Mouse (Mus musculus) NIH3T3 (cell line): ENCODE results near the gene Lrrc32.
A peak's percentile ranks its signal among the peaks of the same experiment; 100 is the strongest.

Experiments used
- DNase-seq: peaks from one replicate; pipeline ENCODE4 v3.0.0-alpha.2; 2012; ENCODE audit warnings: low read depth

Lrrc32 gene

DNA sequence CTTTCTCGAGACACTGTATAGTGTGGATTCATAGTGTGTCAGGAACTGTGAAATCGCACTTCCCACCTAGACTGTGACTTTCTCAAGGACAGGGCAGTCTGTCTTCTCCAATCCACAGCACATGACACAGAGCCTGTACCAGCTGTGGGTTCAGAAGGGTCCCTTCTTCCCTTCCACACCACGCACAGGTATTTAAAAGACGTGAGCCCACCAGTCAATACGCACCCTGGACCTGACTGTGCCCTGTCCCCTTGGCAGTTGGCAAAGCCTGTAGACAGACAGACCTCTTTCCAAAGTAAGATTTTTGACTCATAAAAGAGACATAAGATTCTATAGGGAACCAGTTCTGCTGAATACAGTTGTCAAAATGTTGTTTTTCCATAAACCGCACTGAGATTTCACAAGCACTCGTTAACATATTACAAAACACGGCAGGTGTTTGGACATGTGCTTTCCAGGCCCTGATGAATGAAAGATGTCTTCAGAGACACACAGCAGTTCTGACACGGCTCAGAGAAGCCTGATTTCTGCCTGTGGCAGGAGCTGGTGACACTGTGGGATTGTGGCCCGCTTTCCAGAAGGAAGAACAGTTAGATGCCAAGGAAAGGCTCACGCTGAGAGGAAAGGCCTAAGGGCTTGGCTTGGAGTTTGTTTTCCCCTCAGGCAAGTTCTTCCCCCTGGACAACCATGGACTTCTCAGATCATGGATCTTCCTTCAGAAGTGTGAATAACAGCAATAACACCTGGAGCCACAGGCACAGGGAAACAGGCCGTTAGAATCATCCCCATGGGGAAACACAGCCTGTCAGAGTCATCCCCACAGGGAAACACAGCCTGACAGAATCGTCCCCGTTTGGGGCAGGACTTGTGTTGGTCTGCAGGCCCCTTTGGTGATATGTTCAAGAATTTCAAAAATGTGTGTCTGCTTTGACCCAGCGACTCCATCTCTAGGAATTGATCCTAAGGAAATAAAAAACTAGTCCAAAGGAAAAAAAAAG is 22.2 kb downstream of the Lrrc32 start:
- DNase-seq, result no peak

DNA sequence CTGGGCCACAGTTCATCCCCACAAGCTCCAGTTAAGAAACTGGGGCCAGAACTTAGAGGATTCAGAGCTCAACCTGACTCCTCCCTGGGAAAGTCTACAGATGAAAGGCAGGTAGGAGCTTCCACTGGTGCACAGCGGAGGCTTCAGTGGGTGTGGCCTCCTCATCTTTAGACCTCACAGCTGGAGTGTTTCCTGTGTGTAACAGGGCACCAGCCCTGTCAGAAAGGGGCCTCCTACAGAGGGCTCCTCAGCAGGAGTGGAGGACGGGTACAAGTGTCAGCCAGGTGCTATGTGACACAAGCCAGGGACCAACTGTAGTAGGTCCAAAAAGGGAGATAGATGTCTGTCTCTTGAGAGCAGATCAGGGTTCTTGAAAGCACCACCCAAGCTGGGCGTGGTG is 24.2 kb downstream of the Lrrc32 start:
- DNase-seq, result no peak

DNA sequence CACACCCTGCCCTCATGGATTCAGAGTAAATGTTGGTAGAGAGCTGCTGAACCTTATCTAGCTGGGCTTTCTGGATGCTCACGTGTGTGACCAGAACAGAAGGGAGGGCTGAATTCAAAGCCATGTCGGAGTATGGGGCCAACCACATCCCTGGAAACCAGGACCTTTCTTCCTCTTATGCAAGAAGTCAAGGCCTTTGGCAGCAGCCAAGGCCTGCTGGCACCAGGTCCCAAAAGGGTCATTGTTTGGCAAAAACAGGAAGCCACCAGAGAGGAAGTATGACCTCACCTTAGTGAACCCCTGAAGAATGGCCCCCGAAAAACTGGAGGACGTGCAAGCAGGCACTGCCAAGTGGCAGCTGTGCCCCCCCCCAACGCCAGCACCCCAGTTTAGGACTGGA is 33.5 kb downstream of the Lrrc32 start:
- no peak for DNase-seq

DNA sequence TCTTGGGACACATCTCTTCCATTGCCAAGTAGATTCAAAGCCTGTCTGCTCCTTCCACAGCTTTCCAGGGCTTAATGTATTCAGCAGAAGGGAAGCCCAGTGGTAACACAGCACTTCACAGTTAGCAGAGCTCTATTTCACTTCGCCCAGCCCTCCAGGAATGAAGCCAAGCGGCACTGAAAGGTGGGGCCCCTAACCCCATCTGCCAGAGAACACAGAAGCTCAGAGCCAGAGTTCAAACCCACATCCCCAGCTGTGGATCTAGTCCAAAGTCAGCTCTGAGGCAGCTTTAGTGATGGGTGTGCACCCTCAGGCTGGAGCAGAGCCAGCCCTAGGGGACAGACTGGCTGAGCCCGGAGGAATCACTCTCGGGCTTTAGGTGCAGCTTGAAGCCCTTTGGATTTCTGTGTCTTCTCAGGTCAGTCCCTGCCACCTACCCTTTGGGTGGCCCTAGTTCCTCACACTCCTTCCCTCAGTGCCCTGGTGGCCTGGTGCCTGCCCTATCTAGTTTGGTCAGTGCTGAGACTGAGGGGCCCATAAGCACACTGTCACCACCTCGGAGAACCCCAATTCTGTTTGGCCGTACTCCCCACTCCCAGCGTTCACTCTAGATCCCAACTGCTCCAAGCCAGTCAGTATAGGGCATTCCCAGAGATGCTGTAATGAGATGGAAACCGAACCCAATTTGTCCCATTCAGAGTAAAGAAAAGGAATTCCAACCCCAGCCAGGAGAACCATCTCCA is 34.2 kb downstream of the Lrrc32 start:
- DNase-seq, result peak; percentile 46

DNA sequence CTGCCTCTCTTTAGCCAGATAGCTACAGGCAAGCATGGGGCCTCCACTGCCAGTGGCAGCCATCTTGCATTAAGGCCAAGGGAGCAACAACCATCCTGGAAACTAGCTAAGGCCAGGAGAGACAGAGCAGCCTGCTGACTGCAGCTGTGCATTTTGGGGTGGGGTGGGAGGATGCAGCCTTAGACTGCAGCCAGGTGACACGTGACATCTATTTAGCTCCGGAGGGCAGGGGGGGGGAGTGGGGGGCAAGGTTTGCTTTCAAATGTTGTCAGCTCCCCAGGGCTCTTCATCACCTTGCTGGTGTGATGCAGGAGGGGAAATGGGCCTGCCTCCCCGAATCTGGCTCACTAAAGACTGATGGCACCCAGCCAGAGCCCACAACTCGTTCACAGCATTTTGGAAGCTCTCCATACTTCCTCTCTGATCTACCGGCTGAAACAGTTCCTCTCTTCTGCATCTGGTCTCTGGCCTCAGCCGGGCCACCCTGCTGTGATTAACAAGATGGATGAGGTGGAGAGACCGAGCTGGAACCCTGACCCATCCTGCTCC is 34.8 kb downstream of the Lrrc32 start:
- peak; percentile 94 for DNase-seq

DNA sequence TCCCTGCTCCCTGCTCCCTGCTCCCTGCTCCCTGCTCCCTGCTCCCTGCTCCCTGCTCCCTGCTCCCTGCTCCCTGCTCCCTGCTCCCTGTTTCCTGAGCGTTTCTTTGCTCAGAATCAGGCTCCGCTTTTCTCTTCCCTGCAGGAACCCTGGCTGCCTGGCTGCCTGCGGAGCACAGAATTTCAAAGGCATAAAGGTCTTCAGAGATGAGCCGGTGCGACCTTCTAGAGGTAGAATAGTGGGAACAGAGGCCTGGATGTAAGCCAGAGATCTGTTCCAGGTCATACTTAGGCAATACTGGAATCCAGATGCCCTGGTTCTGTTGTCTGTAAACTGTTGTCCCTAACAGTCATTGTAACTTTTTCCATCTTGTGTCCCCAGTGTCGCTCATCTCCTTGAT is 35.3 kb downstream of the Lrrc32 start:
- peak; percentile 53 for DNase-seq

DNA sequence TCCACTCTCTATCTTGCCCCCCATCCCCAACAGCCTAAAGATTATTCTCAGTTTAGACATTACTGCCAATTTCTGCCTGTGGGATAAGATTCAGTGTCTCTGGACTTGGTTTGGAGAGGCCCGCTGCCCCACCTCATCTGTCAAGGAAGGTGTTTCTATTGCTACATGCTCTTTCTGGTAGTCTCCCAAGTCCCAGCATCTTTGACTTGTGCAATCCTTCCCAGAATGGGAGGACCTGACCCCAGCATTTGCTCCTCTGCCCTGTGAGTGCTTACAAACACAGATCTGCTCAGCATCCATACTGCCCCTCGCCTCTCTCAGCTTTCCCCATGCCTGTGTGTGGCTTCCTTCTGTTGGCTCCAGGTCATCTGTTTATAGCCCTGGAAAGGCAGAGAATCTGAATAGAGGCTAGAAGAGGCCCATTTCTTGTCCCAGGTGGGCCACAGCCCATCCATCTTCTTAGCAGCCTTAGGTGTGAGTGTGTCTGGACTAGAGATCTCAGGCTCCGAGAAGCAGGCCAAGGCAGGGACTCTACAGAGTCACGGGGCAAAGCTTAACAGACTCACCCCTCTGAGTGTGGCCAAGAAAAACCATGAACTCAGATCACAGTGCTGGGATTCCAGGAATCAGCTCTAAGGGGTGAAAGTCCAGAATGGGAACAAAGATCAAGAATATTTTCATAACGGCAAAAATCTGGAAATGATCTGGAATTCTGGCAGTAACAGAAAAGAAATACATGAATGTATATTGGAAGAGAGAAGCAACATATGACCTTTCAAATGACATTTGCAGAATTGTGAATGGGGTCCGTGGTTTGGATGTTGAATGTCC is 36.0 kb downstream of the Lrrc32 start:
- peak; percentile 83 for DNase-seq

DNA sequence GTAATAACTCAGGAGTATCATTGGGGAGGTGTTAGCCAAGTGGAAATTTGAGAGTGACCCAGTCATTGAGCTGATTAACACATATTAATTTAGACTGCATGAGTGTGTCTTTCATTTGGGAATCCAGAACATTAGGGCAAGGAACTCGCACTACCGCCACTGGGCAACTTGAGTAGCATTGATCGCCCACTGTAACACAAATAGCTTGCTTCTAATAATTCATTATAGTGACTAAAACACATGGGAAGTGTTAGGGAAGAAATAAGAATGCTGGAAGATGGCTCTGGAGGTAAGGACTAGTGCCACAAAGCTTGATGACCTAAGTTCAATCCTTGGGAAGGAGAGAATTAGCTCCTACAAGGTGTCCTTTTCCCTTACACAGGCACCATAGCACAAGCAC is 38.0 kb downstream of the Lrrc32 start:
- no peak for DNase-seq

DNA sequence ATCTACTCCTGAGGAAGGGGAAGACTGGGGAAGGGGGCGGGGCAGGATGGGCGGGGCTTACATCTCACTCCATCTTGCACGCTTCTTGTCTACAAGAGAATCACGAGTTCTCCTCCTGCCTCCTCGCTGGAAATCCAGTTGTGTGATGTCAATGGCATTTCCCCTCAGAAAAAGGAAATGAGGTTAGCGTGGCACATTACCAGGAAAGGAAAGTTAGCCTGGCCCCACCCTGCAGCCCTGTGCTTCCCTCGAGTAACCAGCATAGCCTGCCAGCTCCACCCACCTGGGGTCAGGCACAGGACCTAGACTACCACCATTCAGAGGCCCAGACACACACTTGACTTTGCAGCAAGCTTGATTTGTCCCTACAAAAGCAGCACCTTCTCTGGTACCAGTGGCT is 42.5 kb downstream of the Lrrc32 start:
- DNase-seq, result no peak

DNA sequence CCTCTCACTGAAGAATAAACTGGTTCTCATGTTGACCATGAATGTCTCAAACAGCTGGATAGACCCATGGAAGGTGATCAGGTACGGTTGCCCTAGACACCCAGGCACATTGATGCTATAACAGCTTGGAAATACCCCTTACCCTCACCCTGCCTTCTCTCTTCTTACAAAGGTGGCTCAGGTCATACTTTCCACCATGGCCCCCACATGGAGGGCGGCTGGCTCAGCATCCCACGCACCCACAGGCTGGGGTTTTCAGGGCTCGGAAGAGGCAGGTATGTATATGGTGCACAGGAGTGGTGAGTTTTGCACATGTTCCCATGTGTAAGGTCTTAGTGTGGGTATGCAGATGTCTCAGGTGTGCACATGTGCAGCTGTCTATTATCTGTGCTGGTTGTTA is 43.9 kb downstream of the Lrrc32 start:
- DNase-seq, result no peak

DNA sequence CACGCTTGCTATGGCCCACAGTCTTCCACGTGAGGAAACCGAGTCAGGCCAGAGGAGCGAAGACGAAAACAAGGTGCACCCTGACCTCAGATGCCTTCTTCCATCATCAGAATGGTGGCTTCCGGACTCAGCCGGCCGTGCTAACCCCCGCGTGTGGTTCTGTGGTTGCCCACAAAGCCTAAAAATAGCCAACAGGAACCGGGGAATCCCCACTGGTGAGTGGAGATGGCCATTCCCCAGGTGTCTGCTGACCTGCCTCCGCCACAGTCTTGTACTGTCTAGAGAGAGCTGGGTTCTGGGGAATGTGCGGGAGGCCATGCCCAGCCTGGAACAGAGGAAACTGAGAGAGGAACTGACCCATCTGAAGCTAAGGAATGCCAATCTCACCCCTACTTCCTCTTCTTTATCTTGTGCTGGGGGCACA is 45.4 kb downstream of the Lrrc32 start:
- peak; percentile 20 for DNase-seq

DNA sequence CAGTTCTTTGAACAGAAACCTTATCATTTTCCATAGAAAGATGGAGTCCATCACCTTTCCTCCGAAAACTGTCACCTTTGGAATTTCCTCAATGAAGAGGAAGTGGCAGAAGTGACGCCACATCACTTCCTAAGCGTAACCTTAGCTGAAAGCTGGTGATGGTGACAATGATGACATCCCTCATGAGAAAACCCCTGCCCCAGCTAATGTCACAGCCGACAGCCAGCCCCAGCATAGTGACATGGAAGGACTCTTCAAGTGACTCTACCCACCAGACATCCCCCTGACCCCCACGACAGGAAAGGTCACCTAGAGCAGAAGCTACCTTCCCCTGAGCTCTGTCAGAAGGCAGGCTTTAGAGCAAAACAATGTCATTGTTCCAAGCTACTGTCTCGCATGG is 46.1 kb downstream of the Lrrc32 start:
- DNase-seq, result no peak

DNA sequence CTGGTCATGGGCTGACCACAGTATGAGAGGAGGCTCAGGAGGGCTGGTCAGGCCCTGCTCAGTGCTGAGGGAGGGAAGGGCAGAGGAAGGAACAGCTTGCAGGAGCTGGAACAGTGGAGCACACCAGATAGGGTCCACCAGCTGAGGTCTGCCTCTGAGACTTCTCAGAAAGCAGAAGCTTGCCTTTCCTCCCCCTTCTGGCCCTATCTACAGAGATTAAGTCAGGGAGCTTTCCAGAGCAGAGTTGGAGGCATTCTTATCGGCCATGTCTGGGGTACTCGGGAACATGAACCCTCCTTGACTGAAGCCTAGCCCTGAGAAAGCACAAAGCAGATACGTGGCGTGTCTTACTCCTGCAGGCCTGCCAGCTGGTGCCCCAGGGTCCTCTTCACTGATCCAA is 46.8 kb downstream of the Lrrc32 start:
- DNase-seq, result no peak

DNA sequence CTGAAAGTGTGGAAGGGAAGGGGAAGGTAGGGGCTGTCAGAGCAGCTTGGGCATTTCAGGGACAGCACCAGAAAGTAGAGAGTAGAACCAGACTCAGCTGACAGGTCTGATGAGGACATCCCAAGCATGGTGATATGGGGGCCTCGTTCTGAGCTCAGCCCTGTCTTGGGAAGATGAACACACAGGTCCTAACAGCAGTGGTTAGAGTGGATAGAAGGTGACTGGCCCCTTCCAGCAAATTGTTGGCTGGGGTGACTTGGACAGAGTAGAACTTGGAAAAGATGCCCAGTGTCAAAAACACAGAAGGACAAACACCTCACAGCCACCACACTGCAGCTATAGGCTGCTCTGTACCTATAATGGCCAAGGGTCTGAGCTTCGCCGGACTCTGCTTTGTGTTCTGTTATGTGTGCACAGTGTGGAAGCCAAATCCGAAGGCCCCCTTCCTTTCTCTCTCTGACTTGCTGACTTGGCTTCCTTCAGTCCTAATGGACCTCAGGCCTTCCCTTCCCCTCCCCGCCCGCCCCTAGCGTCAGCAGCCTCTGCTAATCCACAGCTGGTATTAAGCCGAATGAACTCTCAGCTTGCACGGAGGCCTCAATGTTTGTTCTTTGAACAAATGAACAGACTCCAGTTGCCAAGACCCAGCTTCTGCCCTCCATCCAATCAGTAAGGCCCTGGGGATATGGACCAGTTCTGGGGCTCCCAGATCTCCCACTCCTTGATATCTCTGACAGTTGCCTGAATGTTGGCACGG is 48.3 kb downstream of the Lrrc32 start:
- DNase-seq, result no peak

DNA sequence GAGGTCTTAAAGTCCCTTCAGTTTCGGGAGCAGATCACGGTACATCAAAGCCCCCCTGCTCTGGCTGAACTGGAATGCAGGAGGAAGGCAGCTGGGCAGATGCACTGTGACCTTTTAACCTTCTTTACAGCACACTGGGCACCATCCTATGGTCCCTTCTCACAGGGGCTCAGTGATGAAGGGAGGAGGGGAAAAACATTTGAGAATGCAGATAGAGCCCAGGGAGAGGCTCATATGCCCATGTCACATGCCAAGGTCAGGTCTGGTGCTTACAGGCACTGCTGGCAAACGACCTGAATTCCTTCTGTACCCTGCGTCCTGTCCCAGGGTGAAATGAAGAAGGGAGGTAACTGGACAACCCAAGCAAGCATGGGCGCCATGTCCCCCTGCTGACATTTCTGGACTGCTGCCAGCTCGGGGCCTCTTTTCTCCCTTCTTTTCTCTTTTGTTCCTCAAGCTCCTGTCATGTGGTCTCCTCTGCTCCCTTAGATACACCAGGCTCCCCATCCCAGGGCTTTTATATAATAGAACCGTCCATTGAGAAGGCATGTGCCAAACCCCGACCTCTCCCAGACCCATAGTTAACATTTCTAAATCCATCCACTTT is 49.0 kb downstream of the Lrrc32 start:
- no peak for DNase-seq

DNA sequence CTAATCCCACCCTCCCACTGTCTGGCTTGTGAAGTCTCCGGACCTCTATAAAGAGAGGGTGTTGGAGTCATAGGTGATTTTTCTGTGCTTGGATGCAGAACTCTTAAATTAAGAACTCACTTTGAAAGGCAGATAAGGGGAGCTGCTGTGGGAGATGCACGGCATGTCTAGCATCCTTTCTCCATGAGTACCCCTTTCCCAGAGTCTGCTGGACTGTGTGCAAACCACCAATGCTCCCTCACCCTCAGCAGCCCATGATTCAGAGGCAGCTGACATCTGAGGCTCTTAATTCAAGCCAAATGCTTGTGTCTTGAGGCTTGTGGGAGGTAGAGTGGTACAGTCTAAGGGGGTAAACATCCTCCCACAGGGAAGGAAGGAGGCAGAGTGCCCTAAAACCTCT is 51.8 kb downstream of the Lrrc32 start:
- peak; percentile 89 for DNase-seq

DNA sequence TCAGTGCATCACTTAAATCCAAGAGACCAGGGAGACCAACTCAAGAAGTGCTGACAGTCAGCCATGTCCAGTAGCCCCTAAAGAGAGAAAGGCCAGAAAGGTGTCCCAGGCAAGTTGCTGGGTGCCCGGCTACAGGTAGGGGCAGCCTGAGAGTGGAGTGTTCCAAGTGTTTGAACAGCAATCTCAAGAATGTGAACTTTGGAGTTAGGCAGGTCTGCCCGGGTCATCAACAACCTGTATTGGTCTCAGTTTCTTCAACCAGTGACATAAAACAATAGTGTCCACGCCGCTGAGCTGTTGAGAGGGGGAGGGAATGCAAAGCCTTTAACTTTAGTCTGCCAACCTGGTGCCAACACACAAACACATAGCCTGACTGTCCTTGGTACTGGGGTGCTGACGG is 52.5 kb downstream of the Lrrc32 start:
- DNase-seq, result no peak

DNA sequence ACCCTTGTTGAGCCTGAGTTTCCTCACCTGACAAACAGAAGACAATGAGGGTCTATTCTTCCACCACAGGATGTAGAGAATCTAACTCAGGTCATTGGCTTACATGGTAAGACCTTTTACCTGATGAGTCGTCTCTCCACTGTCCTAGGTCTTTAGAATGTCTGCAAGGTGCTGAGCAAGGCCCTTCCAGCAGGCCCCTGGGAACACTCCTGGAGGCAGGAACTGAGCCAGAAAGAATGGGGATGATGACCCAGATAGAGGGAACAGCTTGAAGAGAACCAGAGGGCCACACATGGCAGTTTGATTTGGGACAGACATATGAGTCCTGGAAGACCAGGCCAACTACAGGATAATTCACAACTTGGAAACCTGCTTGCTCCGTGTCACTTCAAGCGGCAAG is 53.2 kb downstream of the Lrrc32 start:
- DNase-seq, result no peak

DNA sequence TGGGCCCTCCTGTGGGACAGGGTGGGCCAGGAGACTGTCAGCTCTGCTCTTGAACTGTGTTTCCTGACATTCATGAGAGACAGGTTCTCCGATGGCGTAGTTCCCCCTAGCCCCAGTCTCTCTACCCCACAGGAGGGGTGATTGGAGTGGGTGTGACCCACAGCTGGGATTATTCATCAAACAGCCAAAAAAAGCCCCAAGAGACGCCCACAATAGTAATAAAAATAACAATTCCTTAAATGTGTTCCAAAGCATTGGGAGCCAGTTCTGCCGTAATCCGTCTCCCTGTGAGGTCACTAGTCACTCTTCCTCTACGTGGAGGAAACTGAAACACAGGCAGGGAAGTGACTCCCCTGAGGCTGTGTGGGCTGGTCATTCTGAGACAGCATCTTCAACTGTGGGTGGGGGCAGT is 53.7 kb downstream of the Lrrc32 start:
- DNase-seq, result peak; percentile 70

DNA sequence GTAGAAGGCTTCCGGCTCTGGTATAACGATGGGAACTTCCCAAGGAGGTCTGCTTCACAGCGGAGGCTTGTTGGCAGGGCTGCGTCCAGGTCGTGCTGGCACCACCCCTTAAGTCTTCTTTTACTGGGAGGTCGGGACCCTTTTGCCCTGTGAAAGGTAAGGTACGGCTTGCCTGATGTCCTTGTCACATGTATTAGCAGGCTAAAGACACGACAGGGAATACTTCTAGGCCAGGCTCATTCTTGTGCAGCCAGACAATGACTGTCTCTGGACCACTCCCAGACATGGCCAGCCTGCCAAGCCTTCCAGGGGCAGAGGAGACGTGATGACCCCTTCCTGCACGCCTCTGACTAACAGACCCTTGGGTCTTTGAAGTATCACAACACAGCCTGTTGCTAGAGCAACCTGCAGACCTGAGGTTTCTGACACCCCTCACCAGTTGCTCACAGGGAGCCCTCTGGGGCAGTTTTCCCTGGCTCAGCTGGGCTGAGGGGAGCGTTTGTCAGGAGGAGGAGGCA is 54.8 kb downstream of the Lrrc32 start:
- DNase-seq, result peak; percentile 58

DNA sequence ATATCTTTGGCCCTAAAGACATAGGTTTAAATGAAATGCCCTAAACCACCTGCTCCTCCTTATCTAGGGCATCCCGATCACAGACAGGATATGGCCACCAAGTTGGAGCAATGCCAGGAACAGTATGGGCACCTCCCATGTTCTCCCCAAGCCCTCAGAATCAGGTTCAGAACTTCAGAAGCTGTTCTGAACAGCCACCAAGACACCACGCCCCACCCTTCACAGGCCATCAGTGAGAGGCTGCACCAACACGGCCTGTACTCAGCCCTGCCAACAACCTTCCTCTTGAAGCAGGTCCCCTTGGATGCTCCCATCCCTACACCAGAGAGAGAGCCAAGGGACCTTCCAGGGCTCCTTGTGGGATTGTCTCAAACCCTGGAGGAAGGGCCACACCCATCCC is 55.5 kb downstream of the Lrrc32 start:
- no peak for DNase-seq
